Mouse (Mus musculus) heart, embryonic 16.5 days (tissue): ENCODE data around the gene Mapk9. TPM values are rescaled to one million over a fixed set of nuclear protein-coding genes. Genes with fewer than 3 reads are reported as not detected.

Source experiments
- ATAC-seq: fragments of 200-750 bp; cut with Nextera tagmentation; replicated peaks from 2 replicates; pipeline ENCODE4 v1.8.0; 2017; ENCODE audit warnings: moderate number of reproducible peaks; ENCODE audit not compliant: insufficient read depth, low FRiP score; ENCODE audit errors: extremely low read depth
- H3K27ac ChIP-seq: fragments of 300-500 bp; sonication (generic); 2 replicates; pipeline ENCODE4 v1.5.1; 2014; ENCODE audit warnings: mild to moderate bottlenecking, low read length, control low read depth, moderate library complexity
- H3K27me3 ChIP-seq: fragments of 300-500 bp; sonication (generic); 2 replicates; pipeline ENCODE4 v1.6.1; 2014; ENCODE audit warnings: low read length, mixed read lengths; ENCODE audit not compliant: control insufficient read depth, insufficient read depth
- H3K36me3 ChIP-seq: fragments of 300-500 bp; sonication (generic); 2 replicates; pipeline ENCODE4 v1.6.1; 2014; ENCODE audit not compliant: control insufficient read depth, insufficient read depth
- H3K4me1 ChIP-seq: fragments of 300-500 bp; sonication (generic); 2 replicates; pipeline ENCODE4 v1.6.1; 2014; ENCODE audit warnings: low read length, mixed read lengths; ENCODE audit not compliant: control insufficient read depth, insufficient read depth
- H3K4me2 ChIP-seq: fragments of 300-500 bp; sonication (generic); 2 replicates; pipeline ENCODE4 v1.6.1; 2014; ENCODE audit warnings: low read depth, mild to moderate bottlenecking, control low read depth, low read length
- H3K4me3 ChIP-seq: fragments of 300-500 bp; sonication (generic); 2 replicates; pipeline ENCODE4 v1.5.1; 2014; ENCODE audit warnings: mild to moderate bottlenecking, control low read depth, low read length
- H3K9ac ChIP-seq: fragments of 300-500 bp; sonication (generic); 2 replicates; pipeline ENCODE4 v1.6.1; 2014; ENCODE audit warnings: low read length, control low read depth
- H3K9me3 ChIP-seq: fragments of 300-500 bp; sonication (generic); replicated peaks from 2 replicates; pipeline ENCODE4 v1.6.1; 2016; ENCODE audit warnings: low read length; ENCODE audit not compliant: control insufficient read depth
- WGBS: fragments of 180-500 bp; shearing (Covaris S2); extraction: QIAGEN DNeasy Blood & Tissue Kit; methylation state at CpG from one replicate; pipeline ENCODE4 v1.1.7; 2014; 5-methylcytosine and 5-hydroxymethylcytosine counted together
- polyA plus RNA-seq: library from polyadenylated mRNA; unstranded; fragments of >200 nt; fragmentation: Nextera tagmentation; extraction: Ambion mirVana; gene quantifications from 2 replicates; pipeline ENCODE4 v1.2.1, GENCODE M21; 2015

Gene Mapk9
- polyA plus RNA-seq, 1 experiment from 2014 or later, result 36.5 TPM

- Histone ChIP-seq H3K4me3 (peak overlapping the region; percentile 97), H3K36me3 (peaks cover 6% of the 10 kb centered on the region; the same call in 1 of the 2 replicates), H3K4me1 (peaks cover 15% of the 10 kb centered on the region), H3K9me3 (no peaks in the 10 kb centered on the region), H3K4me2 (peak overlapping the region; percentile 76), H3K9ac (peak overlapping the region; percentile 78), H3K27ac (peak overlapping the region; percentile 67), H3K27me3 (no peaks in the 10 kb centered on the region)
- WGBS, result 24% methylated on average over 11 of the region's 11 CpGs
- 0 out of 2 replicates have a peak, but pooled peaks have one; percentile 0 for ATAC-seq
Measured at GRCm38 (mm10) chr11:49845958-49846357, 593 bp upstream of the Mapk9 start.

GRCm38 (mm10) chr11:49847071-49847810 is 690 bp downstream of the Mapk9 start:
- Histone ChIP-seq H3K4me3 (peak overlapping the region; percentile 97), H3K4me2 (peak overlapping the region; percentile 88), H3K9ac (peak overlapping the region; percentile 98), H3K36me3 (peaks cover 6% of the 10 kb centered on the region; the same call in 1 of the 2 replicates), H3K9me3 (no peaks in the 10 kb centered on the region), H3K4me1 (peaks cover 15% of the 10 kb centered on the region), H3K27ac (peak overlapping the region; percentile 93), H3K27me3 (no peaks in the 10 kb centered on the region)
- ATAC-seq, result no peak
- 6% methylated on average over 29 of the region's 29 CpGs for WGBS

DNA sequence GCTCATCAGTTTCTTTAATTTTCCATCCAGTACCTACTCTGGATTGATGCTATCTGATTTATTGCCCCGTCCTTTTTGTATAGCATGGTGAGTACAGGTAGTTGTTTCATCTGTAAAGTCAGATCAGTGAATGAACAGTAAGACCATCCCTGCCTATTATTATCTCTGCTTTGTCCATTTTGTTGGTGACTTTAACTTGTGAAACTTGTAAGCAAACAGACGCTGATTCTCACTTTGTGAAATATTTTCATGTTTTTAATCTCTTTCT is 1.2 kb downstream of the Mapk9 start:
- H3K27ac ChIP-seq, result peak overlapping the region; percentile 93

DNA sequence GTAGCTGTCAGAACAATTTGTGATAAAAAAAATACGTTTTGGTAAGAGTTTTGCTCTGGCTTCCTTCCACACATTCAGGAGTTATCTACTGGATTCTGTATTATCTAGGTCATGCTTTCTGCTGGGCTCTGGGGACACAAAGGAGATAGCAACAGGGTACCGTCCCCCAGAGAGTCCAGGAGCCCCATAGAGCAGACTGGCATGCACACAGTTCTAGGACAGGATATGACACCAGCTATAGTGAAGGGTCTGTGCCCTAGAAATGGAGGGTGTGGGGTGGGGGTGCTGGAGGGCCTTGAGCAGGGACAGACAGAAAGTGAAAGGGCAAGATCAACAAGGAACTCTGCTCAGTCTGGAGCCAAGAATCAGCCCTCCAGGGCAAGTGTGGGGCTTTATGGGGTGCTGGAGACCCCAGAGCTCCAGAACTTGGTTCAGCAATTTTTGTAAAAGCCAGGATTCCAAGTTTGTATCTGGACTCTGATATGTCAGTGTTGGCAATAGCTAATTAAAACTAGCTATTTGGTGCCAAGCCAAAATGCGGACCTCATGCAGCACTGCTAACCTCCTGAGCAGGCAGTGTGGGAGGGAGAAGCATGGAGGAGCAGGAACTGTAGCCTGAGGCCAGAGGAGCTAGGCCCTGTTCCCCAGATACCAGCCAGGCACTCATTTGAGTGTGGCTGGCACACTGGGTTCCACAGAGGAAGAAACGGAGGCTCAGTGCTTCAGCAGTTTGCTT is 1.7 kb downstream of the Mapk9 start:
- Histone ChIP-seq H3K9me3 (no peaks in the 10 kb centered on the region), H3K36me3 (peaks cover 6% of the 10 kb centered on the region; the same call in 1 of the 2 replicates), H3K4me3 (peak overlapping the region; percentile 34), H3K4me2 (peak overlapping the region; percentile 88), H3K27ac (peak overlapping the region; percentile 80), H3K9ac (peak overlapping the region; percentile 58), H3K27me3 (no peaks in the 10 kb centered on the region), H3K4me1 (peaks cover 15% of the 10 kb centered on the region)
- ATAC-seq, result no peak
- 34% methylated on average over 4 of the region's 4 CpGs for WGBS

More for the DNA sequence above, 1.2 kb downstream of the Mapk9 start:
- H3K4me1 ChIP-seq, result peaks cover 15% of the 10 kb centered on the region
- ATAC-seq, result no peak
- H3K4me3 ChIP-seq, result peak overlapping the region; percentile 97
- no peaks in the 10 kb centered on the region for H3K9me3 ChIP-seq
- peak overlapping the region; percentile 88 for H3K4me2 ChIP-seq
- peaks cover 6% of the 10 kb centered on the region; the same call in 1 of the 2 replicates for H3K36me3 ChIP-seq
- WGBS, result 42% methylated on average over 2 of the region's 2 CpGs
- H3K27me3 ChIP-seq, result no peaks in the 10 kb centered on the region
- H3K9ac ChIP-seq, result peak overlapping the region; percentile 98

DNA sequence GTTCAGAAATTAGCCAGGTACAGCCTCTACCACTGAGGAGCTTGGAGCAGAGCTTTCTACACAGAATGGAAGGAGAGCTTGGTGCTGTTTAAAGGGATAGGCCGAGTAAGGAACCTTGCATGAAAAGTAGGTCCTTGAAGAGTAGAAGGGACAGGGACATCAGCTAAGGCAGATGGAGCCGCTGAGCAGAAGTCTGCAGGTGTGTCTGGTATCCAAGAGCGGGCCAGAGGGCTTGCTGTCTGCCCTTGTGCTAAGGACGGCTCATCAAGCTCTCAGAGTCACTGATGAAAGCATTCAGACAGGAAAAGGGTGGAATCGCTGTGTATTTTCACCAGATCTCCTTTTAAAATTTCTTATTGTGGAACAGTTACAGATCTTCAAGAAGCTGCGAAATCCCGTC is 3.8 kb downstream of the Mapk9 start:
- Histone ChIP-seq H3K36me3 (peaks cover 17% of the 10 kb centered on the region), H3K4me1 (peaks cover 15% of the 10 kb centered on the region), H3K9ac (no peak overlapping the region), H3K4me2 (no peak overlapping the region), H3K27ac (no peak overlapping the region), H3K9me3 (no peaks in the 10 kb centered on the region), H3K27me3 (no peaks in the 10 kb centered on the region), H3K4me3 (no peak overlapping the region)
- no peak for ATAC-seq
- 83% methylated on average over 7 of the region's 7 CpGs for WGBS

DNA sequence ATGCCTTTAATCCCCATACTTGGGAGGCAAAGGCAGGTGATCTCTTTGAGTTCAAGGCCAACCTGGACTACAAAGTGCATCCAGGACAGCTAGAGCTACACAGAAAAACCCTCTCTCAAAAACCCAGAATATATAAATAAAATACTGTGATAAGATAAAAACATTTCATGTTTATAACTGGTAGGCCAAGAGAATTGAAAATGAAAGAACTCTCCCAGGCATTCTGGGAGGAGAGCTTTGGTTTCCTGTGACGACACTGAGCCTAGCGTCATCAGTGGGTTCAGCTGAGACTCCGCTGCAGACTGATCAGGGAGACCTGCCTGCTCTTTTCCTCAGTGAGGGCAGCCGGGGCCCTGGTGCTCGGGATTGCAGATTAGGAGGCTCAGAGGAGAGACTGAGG is 8.6 kb downstream of the Mapk9 start:
- WGBS, result 82% methylated on average over 5 of the region's 5 CpGs
- H3K36me3 ChIP-seq, result peaks cover 16% of the 10 kb centered on the region
- no peak overlapping the region for H3K27ac ChIP-seq
- H3K4me2 ChIP-seq, result no peak overlapping the region
- no peak for ATAC-seq
- H3K4me3 ChIP-seq, result no peak overlapping the region
- no peaks in the 10 kb centered on the region for H3K4me1 ChIP-seq
- H3K27me3 ChIP-seq, result no peaks in the 10 kb centered on the region
- H3K9me3 ChIP-seq, result no peaks in the 10 kb centered on the region
- H3K9ac ChIP-seq, result no peak overlapping the region

GRCm38 (mm10) chr11:49861139-49861538 is 14.6 kb downstream of the Mapk9 start:
- 84% methylated on average over 4 of the region's 4 CpGs for WGBS
- Histone ChIP-seq H3K4me3 (no peak overlapping the region), H3K4me1 (no peaks in the 10 kb centered on the region), H3K4me2 (no peak overlapping the region), H3K27ac (no peak overlapping the region), H3K9ac (no peak overlapping the region), H3K9me3 (no peaks in the 10 kb centered on the region), H3K27me3 (no peaks in the 10 kb centered on the region), H3K36me3 (no peaks in the 10 kb centered on the region)
- no peak for ATAC-seq

DNA sequence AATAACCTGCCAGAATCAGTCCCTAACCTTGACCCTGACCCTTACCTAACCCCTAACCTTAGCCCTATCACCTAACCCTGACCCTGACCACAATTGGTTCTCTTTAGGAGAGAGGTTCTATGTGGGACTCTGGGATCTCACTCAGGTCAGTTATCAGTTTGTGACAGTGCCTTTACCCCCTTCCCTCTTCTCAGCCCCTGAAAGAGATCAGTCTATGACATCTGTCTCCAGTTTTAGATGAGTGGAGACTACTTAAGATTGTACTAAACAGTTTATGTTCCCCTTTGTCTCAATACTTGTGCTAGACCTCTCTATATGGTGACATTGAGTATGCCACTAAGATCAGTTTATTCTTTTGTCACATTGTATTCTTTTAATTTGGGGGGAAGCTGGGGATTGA is 17.4 kb downstream of the Mapk9 start:
- Histone ChIP-seq H3K27ac (no peak overlapping the region), H3K4me2 (no peak overlapping the region), H3K36me3 (peaks cover 10% of the 10 kb centered on the region; the same call in 1 of the 2 replicates), H3K27me3 (no peaks in the 10 kb centered on the region), H3K4me3 (no peak overlapping the region), H3K4me1 (no peaks in the 10 kb centered on the region), H3K9ac (no peak overlapping the region), H3K9me3 (no peaks in the 10 kb centered on the region)
- no peak for ATAC-seq

DNA sequence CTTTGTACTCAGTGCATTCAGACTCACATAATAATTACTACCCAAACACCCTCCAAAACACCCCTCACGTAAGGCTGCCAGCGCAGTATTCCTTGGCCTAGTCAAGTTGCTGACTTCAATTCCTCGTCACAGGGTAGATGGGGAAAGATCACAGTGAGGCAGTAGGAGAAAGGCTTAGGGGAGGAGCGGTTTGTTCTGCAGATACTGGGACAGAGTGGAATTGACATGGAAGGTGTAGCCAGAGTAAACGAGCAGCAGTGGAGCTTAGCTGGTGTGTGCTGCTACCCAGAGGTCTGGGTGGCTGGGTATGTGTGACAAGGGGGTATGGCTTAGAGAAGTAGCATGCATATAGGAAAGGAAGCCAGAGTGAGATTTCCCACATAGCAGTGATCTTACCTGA is 20.8 kb downstream of the Mapk9 start:
- H3K4me1 ChIP-seq, result no peaks in the 10 kb centered on the region
- no peak overlapping the region for H3K27ac ChIP-seq
- H3K4me2 ChIP-seq, result no peak overlapping the region
- no peaks in the 10 kb centered on the region for H3K9me3 ChIP-seq
- WGBS, result 77% methylated on average over 5 of the region's 5 CpGs
- H3K9ac ChIP-seq, result no peak overlapping the region
- peaks cover 14% of the 10 kb centered on the region; the same call in 1 of the 2 replicates for H3K36me3 ChIP-seq
- H3K4me3 ChIP-seq, result no peak overlapping the region
- H3K27me3 ChIP-seq, result no peaks in the 10 kb centered on the region
- no peak for ATAC-seq
